Mouse (Mus musculus) olfactory bulb, adult 2 months (tissue): Measurements from ENCODE around the gene Dlgap4. TPM values are rescaled to one million over a fixed set of nuclear protein-coding genes. Genes with fewer than 3 reads are reported as not detected.
A peak's percentile ranks its signal among the peaks of the same experiment; 100 is the strongest.

ENCODE experiments used
- H3K27ac ChIP-seq: fragments of 200-500 bp; 2 replicates; pipeline ENCODE4 v1.5.1; 2012; ENCODE audit warnings: low read depth, low read length; ENCODE audit not compliant: insufficient read depth
- H3K4me1 ChIP-seq: fragments of 200-500 bp; 2 replicates; pipeline ENCODE4 v1.6.1; 2012; ENCODE audit warnings: low read length; ENCODE audit not compliant: control insufficient read depth, insufficient read depth
- H3K4me3 ChIP-seq: fragments of 200-500 bp; 2 replicates; pipeline ENCODE4 v1.5.1; 2012; ENCODE audit warnings: mild to moderate bottlenecking, low read depth, low read length, moderate library complexity; ENCODE audit not compliant: insufficient read depth
- CTCF ChIP-seq: fragments of 200-500 bp; IDR thresholded peaks from 2 replicates; pipeline ENCODE4 v1.5.1; 2012; ENCODE audit warnings: low read depth, mild to moderate bottlenecking, low read length, moderate library complexity; ENCODE audit not compliant: insufficient read depth
- POLR2A ChIP-seq: fragments of 200-500 bp; IDR thresholded peaks from 2 replicates; pipeline ENCODE4 v1.6.1; 2012; ENCODE audit warnings: mild to moderate bottlenecking, low read depth, low read length, moderate library complexity; ENCODE audit not compliant: insufficient read depth
- WGBS: fragments of 180-500 bp; shearing (Covaris S2); methylation state at CpG from one replicate; pipeline ENCODE4 v1.1.7; 2018; 5-methylcytosine and 5-hydroxymethylcytosine counted together
- polyA plus RNA-seq: library from polyadenylated mRNA; stranded (reverse); fragments of >200 nt; gene quantifications from 2 replicates; pipeline ENCODE4 v1.2.4, GENCODE M21; 2012; ENCODE audit warnings: low replicate concordance; ENCODE audit not compliant: missing spikeins, insufficient read depth, insufficient read length

Gene Dlgap4
- polyA plus RNA-seq, 1 experiment: not detected

GRCm38 (mm10) chr2:156764022-156764421, 150.5 kb downstream of the Dlgap4 start:
- WGBS: 91% methylated on average over 10 of the region's 10 CpGs
- Histone ChIP-seq H3K27ac (no peak overlapping the region), H3K4me1 (peaks cover 36% of the 10 kb centered on the region), H3K4me3 (no peak overlapping the region)
- TF ChIP-seq CTCF: no peak
- TF ChIP-seq POLR2A: no peak

GRCm38 (mm10) chr2:156764747-156765146, 151.2 kb downstream of the Dlgap4 start:
- 58% methylated on average over 4 of the region's 4 CpGs for WGBS
- Histone ChIP-seq H3K4me3 (no peak overlapping the region), H3K4me1 (peaks cover 36% of the 10 kb centered on the region), H3K27ac (no peak overlapping the region)
- TF ChIP-seq CTCF (no peak), POLR2A (no peak)

- WGBS: 72% methylated on average over 8 of the region's 8 CpGs
- Histone ChIP-seq H3K27ac (no peak overlapping the region), H3K4me1 (peaks cover 36% of the 10 kb centered on the region), H3K4me3 (no peak overlapping the region)
- TF ChIP-seq CTCF (no peak), POLR2A (no peak)
These were observed 152.1 kb downstream of the Dlgap4 start for GRCm38 (mm10) chr2:156765593-156765992.

- Histone ChIP-seq H3K27ac (peak overlapping the region; percentile 20; the same call in 1 of the 2 replicates), H3K4me3 (no peak overlapping the region), H3K4me1 (peaks cover 31% of the 10 kb centered on the region)
- 37% methylated on average over 10 of the region's 10 CpGs for WGBS
- TF ChIP-seq CTCF (no peak), POLR2A (no peak)
These were observed 152.9 kb downstream of the Dlgap4 start for GRCm38 (mm10) chr2:156766227-156767019.

GRCm38 (mm10) chr2:156767108-156767507, 153.6 kb downstream of the Dlgap4 start:
- H3K27ac ChIP-seq: no peak overlapping the region
- no peak overlapping the region for H3K4me3 ChIP-seq
- H3K4me1 ChIP-seq: peaks cover 24% of the 10 kb centered on the region
- 34% methylated on average over 5 of the region's 5 CpGs for WGBS
- TF ChIP-seq CTCF (no peak), POLR2A (no peak)

- WGBS: 82% methylated on average over 12 of the region's 12 CpGs
- Histone ChIP-seq H3K4me3 (no peak overlapping the region), H3K4me1 (peaks cover 8% of the 10 kb centered on the region), H3K27ac (no peak overlapping the region)
- TF ChIP-seq CTCF (no peak), POLR2A (no peak)
These were observed 155.8 kb downstream of the Dlgap4 start for GRCm38 (mm10) chr2:156769274-156769673.

- peaks cover 10% of the 10 kb centered on the region for H3K4me1 ChIP-seq
- no peak for TF ChIP-seq POLR2A
- TF ChIP-seq CTCF: no peak
- H3K27ac ChIP-seq: no peak overlapping the region
- H3K4me3 ChIP-seq: no peak overlapping the region
These were observed 160.0 kb downstream of the Dlgap4 start for GRCm38 (mm10) chr2:156773470-156773869.

GRCm38 (mm10) chr2:156774035-156774737, 160.7 kb downstream of the Dlgap4 start:
- Histone ChIP-seq H3K4me3 (no peak overlapping the region), H3K27ac (no peak overlapping the region), H3K4me1 (peaks cover 10% of the 10 kb centered on the region)
- WGBS: 83% methylated on average over 13 of the region's 13 CpGs
- no peak for TF ChIP-seq CTCF
- no peak for TF ChIP-seq POLR2A
